Mouse (Mus musculus): Measurements from ENCODE around the gene Tead1. TPM values are rescaled to one million over a fixed set of nuclear protein-coding genes. Genes with fewer than 3 reads are reported as not detected.

Gene Tead1
- polyA plus RNA-seq, 2 experiments = 0.75 to 1.1 TPM

DNA sequence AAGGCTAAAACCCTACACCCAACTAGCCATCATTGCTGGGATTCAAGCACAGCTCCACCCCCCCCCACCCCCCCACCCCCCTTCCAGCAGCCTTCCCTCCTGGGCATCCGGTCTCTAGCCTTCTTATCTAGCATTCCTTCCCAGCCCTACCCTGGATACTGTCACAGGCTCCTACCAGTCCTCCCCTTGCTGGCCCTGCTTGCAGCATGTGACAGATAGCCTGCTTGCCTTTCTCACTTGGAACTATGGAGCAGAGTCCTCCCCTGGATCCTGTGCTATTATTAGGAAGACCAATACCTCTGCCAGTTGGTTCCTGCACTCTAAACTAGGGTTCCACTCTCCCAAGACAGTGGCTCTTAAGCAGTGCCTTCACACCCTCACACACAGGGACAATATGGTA lies 18.8 kb upstream of the Tead1 start:
- no peaks in the 10 kb centered on the region for H3K4me1 ChIP-seq (replicated peaks; ENCODE audit: control insufficient read depth in 2 of 2, insufficient read depth in 2 of 2, low read length in 1 of 2)
- no peaks in the 10 kb centered on the region for H3K9me3 ChIP-seq (ENCODE audit: control insufficient read depth, low read length)
- no peak for DNase-seq (ENCODE audit: low read depth in 3 of 3, low spot score in 3 of 3)
- ATAC-seq (ENCODE audit: insufficient read depth) = no peak
- H3K4me2 ChIP-seq (ENCODE audit: low read depth) = no peak overlapping the region
- WGBS (ENCODE audit: insufficient replicate concordance) = 7% methylated on average over 1 of the region's 1 CpGs
- no peaks in the 10 kb centered on the region for H3K27me3 ChIP-seq (ENCODE audit: control insufficient read depth, insufficient read depth, low read length)
- H3K4me3 ChIP-seq (ENCODE audit: insufficient read depth in 1 of 2, low read depth in 2 of 2, low read length in 2 of 2) = no peak overlapping the region
- H3K36me3 ChIP-seq (replicated peaks; ENCODE audit: control insufficient read depth, insufficient read depth, low read depth) = no peaks in the 10 kb centered on the region
- no peak overlapping the region for H3K27ac ChIP-seq
- H3K9ac ChIP-seq (replicated peaks) = no peak overlapping the region
- TF ChIP-seq EP300 (IDR thresholded peaks at IDR 0.05; ENCODE audit: low read depth) (no peak), CTCF (IDR thresholded peaks at IDR 0.05; ENCODE audit: low read depth) (no peak)

- TF ChIP-seq CTCF (IDR thresholded peaks at IDR 0.05; ENCODE audit: low read depth) (no peak), EP300 (IDR thresholded peaks at IDR 0.05; ENCODE audit: low read depth) (no peak)
- no peak overlapping the region for H3K4me2 ChIP-seq (ENCODE audit: low read depth)
- H3K4me3 ChIP-seq (ENCODE audit: insufficient read depth in 1 of 2, low read depth in 2 of 2, low read length in 2 of 2) = no peak overlapping the region
- no peak overlapping the region for H3K9ac ChIP-seq (replicated peaks)
- 37% methylated on average over 12 of the region's 12 CpGs for WGBS (ENCODE audit: insufficient replicate concordance)
- ATAC-seq (ENCODE audit: insufficient read depth) (no peak), DNase-seq (ENCODE audit: low read depth in 3 of 3, low spot score in 3 of 3) (no peak)
- no peaks in the 10 kb centered on the region for H3K36me3 ChIP-seq (replicated peaks; ENCODE audit: control insufficient read depth, insufficient read depth, low read depth)
- no peaks in the 10 kb centered on the region for H3K4me1 ChIP-seq (replicated peaks; ENCODE audit: control insufficient read depth in 2 of 2, insufficient read depth in 2 of 2, low read length in 1 of 2)
- H3K9me3 ChIP-seq (ENCODE audit: control insufficient read depth, low read length) = no peaks in the 10 kb centered on the region
- no peaks in the 10 kb centered on the region for H3K27me3 ChIP-seq (ENCODE audit: control insufficient read depth, insufficient read depth, low read length)
- H3K27ac ChIP-seq = no peak overlapping the region
Measured at GRCm38 (mm10) chr7:112662398-112663313, 16.5 kb upstream of the Tead1 start.

- Histone ChIP-seq H3K27me3 (ENCODE audit: control insufficient read depth, insufficient read depth, low read length) (no peaks in the 10 kb centered on the region), H3K4me3 (ENCODE audit: insufficient read depth in 1 of 2, low read depth in 2 of 2, low read length in 2 of 2) (no peak overlapping the region), H3K4me2 (ENCODE audit: low read depth) (no peak overlapping the region), H3K9ac (replicated peaks) (no peak overlapping the region), H3K36me3 (replicated peaks; ENCODE audit: control insufficient read depth, insufficient read depth, low read depth) (no peaks in the 10 kb centered on the region), H3K9me3 (ENCODE audit: control insufficient read depth, low read length) (no peaks in the 10 kb centered on the region), H3K27ac (no peak overlapping the region), H3K4me1 (replicated peaks; ENCODE audit: control insufficient read depth in 2 of 2, insufficient read depth in 2 of 2, low read length in 1 of 2) (no peaks in the 10 kb centered on the region)
- DNase-seq (ENCODE audit: low read depth in 3 of 3, low spot score in 3 of 3) = no peak
- TF ChIP-seq EP300 (IDR thresholded peaks at IDR 0.05; ENCODE audit: low read depth) (no peak), CTCF (IDR thresholded peaks at IDR 0.05; ENCODE audit: low read depth) (no peak)
- WGBS (ENCODE audit: insufficient replicate concordance) = 39% methylated on average over 6 of the region's 6 CpGs
- no peak for ATAC-seq (ENCODE audit: insufficient read depth)
Measured at GRCm38 (mm10) chr7:112663314-112663966, 15.7 kb upstream of the Tead1 start.

GRCm38 (mm10) chr7:112669993-112670392 lies 9.1 kb upstream of the Tead1 start:
- Histone ChIP-seq H3K4me1 (replicated peaks; ENCODE audit: control insufficient read depth in 2 of 2, insufficient read depth in 2 of 2, low read length in 1 of 2) (no peaks in the 10 kb centered on the region), H3K9me3 (ENCODE audit: control insufficient read depth, low read length) (no peaks in the 10 kb centered on the region), H3K4me3 (ENCODE audit: insufficient read depth in 1 of 2, low read depth in 2 of 2, low read length in 2 of 2) (no peak overlapping the region), H3K36me3 (replicated peaks; ENCODE audit: control insufficient read depth, insufficient read depth, low read depth) (no peaks in the 10 kb centered on the region), H3K4me2 (ENCODE audit: low read depth) (no peak overlapping the region), H3K27me3 (ENCODE audit: control insufficient read depth, insufficient read depth, low read length) (no peaks in the 10 kb centered on the region), H3K9ac (replicated peaks) (no peak overlapping the region), H3K27ac (no peak overlapping the region)
- ATAC-seq (ENCODE audit: insufficient read depth) = no peak
- WGBS (ENCODE audit: insufficient replicate concordance) = 67% methylated on average over 2 of the region's 2 CpGs
- no peak for TF ChIP-seq CTCF (IDR thresholded peaks at IDR 0.05; ENCODE audit: low read depth)
- no peak for TF ChIP-seq EP300 (IDR thresholded peaks at IDR 0.05; ENCODE audit: low read depth)
- DNase-seq (ENCODE audit: low read depth in 3 of 3, low spot score in 3 of 3) = no peak
